Mouse (Mus musculus): ENCODE measurements around the gene Orm1. TPM values are rescaled to one million over a fixed set of nuclear protein-coding genes. Genes with fewer than 3 reads are reported as not detected.
A peak's percentile ranks its signal among the peaks of the same experiment; 100 is the strongest.
"Not testable (repeated sequence)": the region's sequence is repeated elsewhere in the genome, so short reads cannot be mapped to it uniquely, and the experiment has no call there.

Orm1 gene
- polyA plus RNA-seq, 1 experiment, result 3.9 TPM

- no peak for DNase-seq
- Histone ChIP-seq H3K4me1 (ENCODE audit: control insufficient read depth, insufficient read depth, low read length) (no peaks in the 10 kb centered on the region; the same call in 1 of the 2 replicates), H3K4me3 (replicated peaks; ENCODE audit: extremely low read depth, low read depth, low read length) (no peak overlapping the region)
- TF ChIP-seq CTCF (IDR thresholded peaks at IDR 0.05; ENCODE audit: insufficient read depth, low read length) (no peak), POLR2A (IDR thresholded peaks at IDR 0.05; ENCODE audit: borderline replicate concordance, extremely low read depth, low read depth, low read length) (no peak)
- WGBS, result 82% methylated on average over 7 of the region's 7 CpGs
These were observed 32.9 kb upstream of the Orm1 start for GRCm38 (mm10) chr4:63311426-63311825.

- 79% methylated on average over 5 of the region's 5 CpGs for WGBS
- TF ChIP-seq POLR2A (IDR thresholded peaks at IDR 0.05; ENCODE audit: borderline replicate concordance, extremely low read depth, low read depth, low read length) (no peak), CTCF (IDR thresholded peaks at IDR 0.05; ENCODE audit: insufficient read depth, low read length) (no peak)
- Histone ChIP-seq H3K4me3 (replicated peaks; ENCODE audit: extremely low read depth, low read depth, low read length) (no peak overlapping the region), H3K4me1 (ENCODE audit: control insufficient read depth, insufficient read depth, low read length) (no peaks in the 10 kb centered on the region; the same call in 1 of the 2 replicates)
- no peak for DNase-seq
These were observed 30.3 kb upstream of the Orm1 start for GRCm38 (mm10) chr4:63314063-63314462.

GRCm38 (mm10) chr4:63316076-63316746 is 28.1 kb upstream of the Orm1 start:
- TF ChIP-seq CTCF (IDR thresholded peaks at IDR 0.05; ENCODE audit: insufficient read depth, low read length), result no peak
- TF ChIP-seq POLR2A (IDR thresholded peaks at IDR 0.05; ENCODE audit: borderline replicate concordance, extremely low read depth, low read depth, low read length), result no peak
- no peak for DNase-seq
- H3K4me1 ChIP-seq (ENCODE audit: control insufficient read depth, insufficient read depth, low read length), result no peaks in the 10 kb centered on the region; the same call in 1 of the 2 replicates
- 59% methylated on average over 9 of the region's 9 CpGs for WGBS
- H3K4me3 ChIP-seq (replicated peaks; ENCODE audit: extremely low read depth, low read depth, low read length), result no peak overlapping the region

- DNase-seq, result peak; percentile 48
- not testable (repeated sequence) for H3K4me1 ChIP-seq (ENCODE audit: control insufficient read depth, insufficient read depth, low read length); H3K4me3 ChIP-seq (replicated peaks; ENCODE audit: extremely low read depth, low read depth, low read length)
- 34% methylated on average over 3 of the region's 3 CpGs for WGBS
- TF ChIP-seq CTCF (IDR thresholded peaks at IDR 0.05; ENCODE audit: insufficient read depth, low read length), result peak; percentile 66
These were observed 24.8 kb upstream of the Orm1 start for GRCm38 (mm10) chr4:63319566-63319965.

GRCm38 (mm10) chr4:63323275-63323815 is 21.0 kb upstream of the Orm1 start:
- DNase-seq, result no peak
- H3K4me3 ChIP-seq (replicated peaks; ENCODE audit: extremely low read depth, low read depth, low read length), result no peak overlapping the region
- 84% methylated on average over 8 of the region's 8 CpGs for WGBS
- TF ChIP-seq POLR2A (IDR thresholded peaks at IDR 0.05; ENCODE audit: borderline replicate concordance, extremely low read depth, low read depth, low read length), result no peak
- no peak for TF ChIP-seq CTCF (IDR thresholded peaks at IDR 0.05; ENCODE audit: insufficient read depth, low read length)
- no peaks in the 10 kb centered on the region for H3K4me1 ChIP-seq (ENCODE audit: control insufficient read depth, insufficient read depth, low read length)

- TF ChIP-seq POLR2A (IDR thresholded peaks at IDR 0.05; ENCODE audit: borderline replicate concordance, extremely low read depth, low read depth, low read length) (no peak), CTCF (IDR thresholded peaks at IDR 0.05; ENCODE audit: insufficient read depth, low read length) (no peak)
- no peak for DNase-seq
- Histone ChIP-seq H3K4me1 (ENCODE audit: control insufficient read depth, insufficient read depth, low read length) (no peaks in the 10 kb centered on the region), H3K4me3 (replicated peaks; ENCODE audit: extremely low read depth, low read depth, low read length) (no peak overlapping the region)
- 97% methylated on average over 4 of the region's 4 CpGs for WGBS
These were observed 11.0 kb upstream of the Orm1 start for GRCm38 (mm10) chr4:63333403-63333802.

- TF ChIP-seq POLR2A (IDR thresholded peaks at IDR 0.05; ENCODE audit: borderline replicate concordance, extremely low read depth, low read depth, low read length), result no peak
- no peak for TF ChIP-seq CTCF (IDR thresholded peaks at IDR 0.05; ENCODE audit: insufficient read depth, low read length)
- no peak for DNase-seq
- 52% methylated on average over 3 of the region's 3 CpGs for WGBS
These were observed 5.8 kb upstream of the Orm1 start for GRCm38 (mm10) chr4:63338414-63339076.

GRCm38 (mm10) chr4:63342491-63342890 is 1.9 kb upstream of the Orm1 start:
- no peak for TF ChIP-seq POLR2A (IDR thresholded peaks at IDR 0.05; ENCODE audit: borderline replicate concordance, extremely low read depth, low read depth, low read length)
- no peak for TF ChIP-seq CTCF (IDR thresholded peaks at IDR 0.05; ENCODE audit: insufficient read depth, low read length)
- Histone ChIP-seq H3K4me1 (ENCODE audit: control insufficient read depth, insufficient read depth, low read length) (no peaks in the 10 kb centered on the region), H3K4me3 (replicated peaks; ENCODE audit: extremely low read depth, low read depth, low read length) (no peak overlapping the region)
- no peak for DNase-seq
- 64% methylated on average over 4 of the region's 4 CpGs for WGBS

More at GRCm38 (mm10) chr4:63338414-63339076, 5.8 kb upstream of the Orm1 start:
- Histone ChIP-seq H3K4me1 (ENCODE audit: control insufficient read depth, insufficient read depth, low read length) (no peaks in the 10 kb centered on the region), H3K4me3 (replicated peaks; ENCODE audit: extremely low read depth, low read depth, low read length) (no peak overlapping the region)

- no peak for TF ChIP-seq CTCF (IDR thresholded peaks at IDR 0.05; ENCODE audit: insufficient read depth, low read length)
- TF ChIP-seq POLR2A (IDR thresholded peaks at IDR 0.05; ENCODE audit: borderline replicate concordance, extremely low read depth, low read depth, low read length), result no peak
- DNase-seq, result no peak
- 61% methylated on average over 3 of the region's 3 CpGs for WGBS
- Histone ChIP-seq H3K4me1 (ENCODE audit: control insufficient read depth, insufficient read depth, low read length) (no peaks in the 10 kb centered on the region), H3K4me3 (replicated peaks; ENCODE audit: extremely low read depth, low read depth, low read length) (no peak overlapping the region)
These were observed 752 bp upstream of the Orm1 start for GRCm38 (mm10) chr4:63343608-63344007.

GRCm38 (mm10) chr4:63345261-63345660 is 901 bp downstream of the Orm1 start:
- no peak for DNase-seq
- TF ChIP-seq POLR2A (IDR thresholded peaks at IDR 0.05; ENCODE audit: borderline replicate concordance, extremely low read depth, low read depth, low read length), result no peak
- TF ChIP-seq CTCF (IDR thresholded peaks at IDR 0.05; ENCODE audit: insufficient read depth, low read length), result no peak
- Histone ChIP-seq H3K4me1 (ENCODE audit: control insufficient read depth, insufficient read depth, low read length) (no peaks in the 10 kb centered on the region), H3K4me3 (replicated peaks; ENCODE audit: extremely low read depth, low read depth, low read length) (no peak overlapping the region)

Data from lung, adult 2 months (tissue).